Mouse (Mus musculus): ENCODE results near the gene Gse1. TPM values are rescaled to one million over a fixed set of nuclear protein-coding genes. Genes with fewer than 3 reads are reported as not detected.

The Gse1 gene
- polyA plus RNA-seq, 1 experiment from 2014 or later: 6.4 TPM

- Histone ChIP-seq H3K36me3 (ENCODE audit: control insufficient read depth, insufficient read depth) (no peaks in the 10 kb centered on the region), H3K9ac (ENCODE audit: low read depth, low read length) (no peak overlapping the region), H3K27me3 (replicated peaks; ENCODE audit: control insufficient read depth, insufficient read depth, low read length) (no peaks in the 10 kb centered on the region), H3K4me3 (ENCODE audit: low read depth, low read length) (no peak overlapping the region), H3K27ac (ENCODE audit: low read depth, low read length) (peak overlapping the region; percentile 90), H3K4me2 (replicated peaks; ENCODE audit: low read depth) (peak overlapping the region; percentile 32; the same call in 1 of the 2 replicates), H3K4me1 (replicated peaks; ENCODE audit: control insufficient read depth, insufficient read depth, low read length) (peaks cover 13% of the 10 kb centered on the region), H3K9me3 (ENCODE audit: control insufficient read depth) (no peaks in the 10 kb centered on the region)
- TF ChIP-seq CTCF (IDR thresholded peaks at IDR 0.05; ENCODE audit: low read depth): no peak
- WGBS: 43% methylated on average over 12 of the region's 12 CpGs
- peak; percentile 89 for ATAC-seq
Observed at GRCm38 (mm10) chr8:120406008-120406632, 177.9 kb downstream of the Gse1 start.

DNA sequence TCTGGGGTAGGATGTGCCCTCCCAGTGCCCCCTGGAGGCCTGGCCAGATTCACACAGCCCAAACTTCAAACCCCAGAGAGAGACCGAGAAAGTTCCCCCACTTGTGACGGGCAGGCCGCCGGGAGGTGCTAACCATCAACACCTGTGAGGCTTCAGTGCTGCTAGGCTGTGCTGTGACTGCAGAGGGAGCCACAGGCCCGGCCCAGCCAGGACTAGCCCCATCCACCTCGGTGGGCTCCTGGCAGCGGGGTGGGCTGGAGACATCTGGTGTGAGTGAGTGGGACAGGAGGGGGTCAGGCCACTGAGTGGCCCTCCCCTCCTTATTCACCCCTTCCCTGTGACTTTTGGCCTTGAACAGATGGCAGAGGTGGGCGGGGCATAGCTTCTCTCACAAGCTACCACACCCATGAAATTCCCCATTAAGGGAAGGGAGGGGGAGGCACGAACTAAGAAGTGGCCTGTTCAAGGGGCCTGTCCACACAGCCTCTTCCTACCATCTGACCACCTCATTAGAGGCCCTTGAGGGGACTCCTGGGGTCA, 179.5 kb downstream of the Gse1 start:
- Histone ChIP-seq H3K4me1 (replicated peaks; ENCODE audit: control insufficient read depth, insufficient read depth, low read length) (peaks cover 20% of the 10 kb centered on the region), H3K36me3 (ENCODE audit: control insufficient read depth, insufficient read depth) (no peaks in the 10 kb centered on the region), H3K27ac (ENCODE audit: low read depth, low read length) (no peak overlapping the region), H3K9me3 (ENCODE audit: control insufficient read depth) (no peaks in the 10 kb centered on the region), H3K4me2 (replicated peaks; ENCODE audit: low read depth) (no peak overlapping the region), H3K4me3 (ENCODE audit: low read depth, low read length) (no peak overlapping the region), H3K27me3 (replicated peaks; ENCODE audit: control insufficient read depth, insufficient read depth, low read length) (no peaks in the 10 kb centered on the region), H3K9ac (ENCODE audit: low read depth, low read length) (no peak overlapping the region)
- 0 out of 2 replicates have a peak, but pooled peaks have one; percentile 25 for ATAC-seq
- peak; percentile 89 for TF ChIP-seq CTCF (IDR thresholded peaks at IDR 0.05; ENCODE audit: low read depth)
- WGBS: 13% methylated on average over 9 of the region's 9 CpGs

DNA sequence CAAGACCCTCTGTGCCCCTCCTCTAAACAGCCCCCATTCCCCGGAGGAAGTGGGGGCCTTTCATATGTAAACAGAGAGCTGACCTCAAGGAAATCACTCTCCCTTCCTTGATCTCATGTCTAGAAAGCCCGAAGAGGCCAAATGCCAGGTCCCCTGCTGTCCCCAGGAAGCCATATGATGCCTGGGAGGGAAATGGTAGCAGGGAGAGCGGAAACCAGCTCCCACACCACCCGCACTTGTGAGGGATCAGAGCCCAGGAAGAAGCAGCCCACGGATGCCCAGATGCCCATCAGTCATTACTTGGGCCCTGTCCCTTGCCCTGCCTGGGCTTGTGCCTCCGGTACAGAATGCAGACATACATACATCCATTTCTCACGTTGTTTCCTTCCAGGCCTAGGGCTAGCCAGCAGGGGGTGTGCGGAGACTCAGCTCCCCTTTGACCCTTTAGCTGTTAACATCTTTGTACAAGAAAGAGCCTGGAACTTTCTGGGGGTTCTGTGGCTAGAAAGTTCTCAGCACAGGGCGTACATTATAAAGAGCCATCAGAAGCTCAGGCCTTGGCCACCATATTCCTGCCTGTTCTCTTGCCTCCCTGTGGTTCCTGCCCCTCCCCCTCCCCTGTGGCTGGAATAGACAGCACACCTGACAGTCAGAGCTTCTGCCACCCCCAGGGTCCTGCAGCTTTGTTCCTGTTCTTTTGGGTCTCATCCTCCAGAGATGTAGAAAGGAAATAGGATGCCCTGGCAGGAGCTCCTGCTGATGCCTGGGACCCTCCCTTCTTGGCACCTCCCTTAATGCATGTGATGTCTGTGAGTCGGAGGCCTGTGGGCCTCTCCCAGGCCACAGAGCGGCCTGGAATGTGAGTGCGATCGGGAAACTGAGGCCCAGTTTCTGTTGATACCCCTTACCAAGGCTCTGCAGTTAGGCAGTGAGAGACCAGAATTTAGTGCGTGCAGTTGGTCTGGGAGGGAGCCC, 180.3 kb downstream of the Gse1 start:
- 53% methylated on average over 14 of the region's 14 CpGs for WGBS
- Histone ChIP-seq H3K36me3 (ENCODE audit: control insufficient read depth, insufficient read depth) (no peaks in the 10 kb centered on the region), H3K9ac (ENCODE audit: low read depth, low read length) (no peak overlapping the region), H3K9me3 (ENCODE audit: control insufficient read depth) (no peaks in the 10 kb centered on the region), H3K4me2 (replicated peaks; ENCODE audit: low read depth) (no peak overlapping the region), H3K27ac (ENCODE audit: low read depth, low read length) (no peak overlapping the region), H3K4me3 (ENCODE audit: low read depth, low read length) (no peak overlapping the region), H3K27me3 (replicated peaks; ENCODE audit: control insufficient read depth, insufficient read depth, low read length) (no peaks in the 10 kb centered on the region), H3K4me1 (replicated peaks; ENCODE audit: control insufficient read depth, insufficient read depth, low read length) (peaks cover 20% of the 10 kb centered on the region)
- peak; percentile 45; the same call in 1 of the 2 replicates for TF ChIP-seq CTCF (IDR thresholded peaks at IDR 0.05; ENCODE audit: low read depth)
- no peak for ATAC-seq

GRCm38 (mm10) chr8:120409371-120410013, 181.2 kb downstream of the Gse1 start:
- Histone ChIP-seq H3K27ac (ENCODE audit: low read depth, low read length) (no peak overlapping the region), H3K4me3 (ENCODE audit: low read depth, low read length) (no peak overlapping the region), H3K36me3 (ENCODE audit: control insufficient read depth, insufficient read depth) (no peaks in the 10 kb centered on the region), H3K4me2 (replicated peaks; ENCODE audit: low read depth) (no peak overlapping the region), H3K9ac (ENCODE audit: low read depth, low read length) (no peak overlapping the region), H3K9me3 (ENCODE audit: control insufficient read depth) (no peaks in the 10 kb centered on the region), H3K4me1 (replicated peaks; ENCODE audit: control insufficient read depth, insufficient read depth, low read length) (peaks cover 20% of the 10 kb centered on the region), H3K27me3 (replicated peaks; ENCODE audit: control insufficient read depth, insufficient read depth, low read length) (no peaks in the 10 kb centered on the region)
- 56% methylated on average over 11 of the region's 11 CpGs for WGBS
- TF ChIP-seq CTCF (IDR thresholded peaks at IDR 0.05; ENCODE audit: low read depth): no peak
- no peak for ATAC-seq

- Histone ChIP-seq H3K4me3 (ENCODE audit: low read depth, low read length) (no peak overlapping the region), H3K27me3 (replicated peaks; ENCODE audit: control insufficient read depth, insufficient read depth, low read length) (no peaks in the 10 kb centered on the region), H3K9me3 (ENCODE audit: control insufficient read depth) (no peaks in the 10 kb centered on the region), H3K4me2 (replicated peaks; ENCODE audit: low read depth) (no peak overlapping the region), H3K36me3 (ENCODE audit: control insufficient read depth, insufficient read depth) (no peaks in the 10 kb centered on the region), H3K4me1 (replicated peaks; ENCODE audit: control insufficient read depth, insufficient read depth, low read length) (peaks cover 23% of the 10 kb centered on the region), H3K9ac (ENCODE audit: low read depth, low read length) (no peak overlapping the region), H3K27ac (ENCODE audit: low read depth, low read length) (no peak overlapping the region)
- WGBS: 89% methylated on average over 14 of the region's 14 CpGs
- ATAC-seq: no peak
- TF ChIP-seq CTCF (IDR thresholded peaks at IDR 0.05; ENCODE audit: low read depth): no peak
Observed at GRCm38 (mm10) chr8:120411059-120411458, 182.8 kb downstream of the Gse1 start.

DNA sequence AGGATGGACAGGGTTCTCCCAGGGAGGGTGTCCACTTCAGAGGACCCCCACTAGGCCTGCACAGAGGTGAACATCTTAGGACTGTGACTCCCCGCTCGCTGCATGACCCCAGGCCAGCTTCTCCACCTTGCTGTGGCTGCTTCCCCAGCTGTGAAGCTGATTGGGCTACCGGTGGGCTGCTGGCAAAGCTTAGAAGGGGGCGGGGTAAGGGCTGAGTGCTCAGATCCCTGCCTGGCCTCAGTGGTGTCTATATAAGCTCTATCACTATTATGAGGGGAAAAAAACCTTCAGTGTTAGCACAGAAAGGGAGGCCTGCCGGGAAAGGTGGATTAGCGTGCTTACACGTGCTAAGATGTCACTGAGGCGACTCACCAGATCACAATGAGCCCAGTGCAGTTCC, 183.6 kb downstream of the Gse1 start:
- ATAC-seq: no peak
- Histone ChIP-seq H3K4me3 (ENCODE audit: low read depth, low read length) (no peak overlapping the region), H3K4me2 (replicated peaks; ENCODE audit: low read depth) (no peak overlapping the region), H3K4me1 (replicated peaks; ENCODE audit: control insufficient read depth, insufficient read depth, low read length) (peaks cover 26% of the 10 kb centered on the region), H3K27ac (ENCODE audit: low read depth, low read length) (no peak overlapping the region), H3K36me3 (ENCODE audit: control insufficient read depth, insufficient read depth) (no peaks in the 10 kb centered on the region), H3K9me3 (ENCODE audit: control insufficient read depth) (no peaks in the 10 kb centered on the region), H3K27me3 (replicated peaks; ENCODE audit: control insufficient read depth, insufficient read depth, low read length) (no peaks in the 10 kb centered on the region), H3K9ac (ENCODE audit: low read depth, low read length) (no peak overlapping the region)
- WGBS: 62% methylated on average over 8 of the region's 8 CpGs
- TF ChIP-seq CTCF (IDR thresholded peaks at IDR 0.05; ENCODE audit: low read depth): no peak
